Mouse (Mus musculus) ES-Bruce4 (cell line): ENCODE data around the gene March7.

Experiments
- CTCF ChIP-seq: IDR thresholded peaks from one replicate; pipeline ENCODE4 v1.8.1; 2011; ENCODE audit warnings: low read depth, low read length
- EP300 ChIP-seq: IDR thresholded peaks from 2 replicates; pipeline ENCODE4 v1.6.1; 2011; ENCODE audit warnings: low read depth, low read length; ENCODE audit not compliant: insufficient read depth

GRCm38 (mm10) chr2:60291381-60291780 lies 81.7 kb downstream of the March7 start:
- no peak for TF ChIP-seq CTCF
- no peak for TF ChIP-seq EP300
